Mouse (Mus musculus): ENCODE measurements around the gene Zfyve26.

DNA sequence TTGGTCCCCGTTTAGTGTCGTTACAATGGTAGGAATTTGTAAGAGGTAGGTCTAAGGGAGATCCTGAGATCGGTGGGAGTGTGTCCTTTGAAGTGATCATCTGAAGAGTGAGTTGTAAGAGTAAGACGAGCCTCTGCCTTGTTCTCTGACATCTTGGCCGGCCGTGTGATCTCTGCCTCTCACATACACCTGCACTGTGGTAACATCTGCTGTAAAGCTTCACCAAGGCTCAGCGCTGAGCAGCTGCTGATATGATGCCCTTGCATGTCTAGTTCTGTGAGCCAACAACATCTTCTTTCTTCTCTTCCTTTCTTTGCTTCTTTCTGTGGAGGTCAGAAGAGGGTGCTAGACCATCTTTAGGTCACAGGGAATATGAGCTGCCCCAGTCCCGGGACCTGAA is 42.7 kb upstream of the Zfyve26 start:
- TF ChIP-seq CTCF (IDR thresholded peaks at IDR 0.05; ENCODE audit: borderline replicate concordance, insufficient read depth, low read depth, low read length) (no peak), POLR2A (IDR thresholded peaks at IDR 0.05; ENCODE audit: borderline replicate concordance, insufficient read depth, low read length) (no peak)
